Comparison of ENCODE assay signal across 9 mouse cellular contexts in the genomic region with DNA sequence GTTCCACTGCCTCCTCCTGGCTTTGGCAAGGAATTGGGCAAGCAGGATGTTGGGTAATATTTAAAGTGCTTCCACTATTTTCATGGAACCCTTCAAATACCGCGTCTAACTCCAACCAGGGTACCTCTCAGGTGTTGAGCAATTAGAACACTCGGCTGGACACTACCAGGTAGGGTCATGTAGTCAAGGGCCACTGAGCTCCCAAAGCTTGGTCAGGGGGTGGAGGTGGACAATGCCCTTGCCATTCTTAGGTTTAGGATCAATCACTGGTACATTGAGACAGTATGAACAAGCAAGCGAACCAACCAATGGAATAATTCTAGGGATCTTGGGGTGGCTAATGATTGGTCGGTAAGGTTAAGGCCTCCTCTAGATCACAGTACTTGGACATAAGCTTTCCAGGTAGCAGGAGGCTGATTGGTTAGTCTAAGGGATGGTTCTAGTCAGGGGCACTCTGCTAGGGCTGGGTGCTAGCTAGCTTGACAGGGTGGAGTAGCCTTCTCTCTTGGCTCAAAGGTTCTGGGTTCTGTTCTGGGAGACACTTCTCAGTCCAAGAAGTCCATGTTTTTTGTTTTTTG. TPM values are rescaled to one million over a fixed set of nuclear protein-coding genes. Genes with fewer than 3 reads are reported as not detected.
DNase-seq lines count a peak whose midpoint lies in the region; ATAC-seq and TF ChIP-seq lines count a peak whose summit lies in the region.
"Had no signal": no experiment of that assay in that cellular context is flagged by ENCODE, and none has a peak within 500 bp of the region (broad histone marks: within the 10 kb centered on the region; RNA-seq: fewer than 3 reads in every experiment).

No protein-coding gene starts in this region.

- WGBS in intestine, embryonic 16.5 days, result 40% methylated on average over 5 of the region's 5 CpGs
- whole genome bisulfite sequencing in midbrain, postnatal 0 days, result 31% methylated on average over 5 of the region's 5 CpGs

- no peak for ATAC-seq in intestine, embryonic 16.5 days
- ATAC-seq in midbrain, postnatal 0 days (ENCODE audit: low FRiP score), result no peak; the same call in 1 of the 2 replicates
- ATAC-seq: Patski had no signal

- H3K27ac ChIP-seq in layer of hippocampus, adult 2 months, result peak overlapping the region; percentile 97
- H3K27ac ChIP-seq in embryonic fibroblast, embryonic 13.5 days (ENCODE audit: insufficient read depth, low read length), result no peak overlapping the region
- H3K27ac ChIP-seq in intestine, embryonic 16.5 days (ENCODE audit: low read length), result peak overlapping the region; percentile 3; the same call in 1 of the 2 replicates
- H3K27ac ChIP-seq in midbrain, postnatal 0 days (ENCODE audit: low read depth, low read length), result no peak overlapping the region; the same call in 1 of the 2 replicates

- H3K4me3 ChIP-seq in layer of hippocampus, adult 2 months, result peak overlapping the region; percentile 75
- no peak overlapping the region for H3K4me3 ChIP-seq in embryonic fibroblast, embryonic 13.5 days (ENCODE audit: insufficient read depth, low read length)
- H3K4me3 ChIP-seq in intestine, embryonic 16.5 days (ENCODE audit: low read length), result peak overlapping the region; percentile 45; the same call in 1 of the 2 replicates
- H3K4me3 ChIP-seq in midbrain, postnatal 0 days (ENCODE audit: low read depth, low read length), result peak overlapping the region; percentile 54

- TF ChIP-seq CTCF in layer of hippocampus, adult 2 months (conservative IDR thresholded peaks at IDR 0.05), result peak; percentile 62
- no peak for TF ChIP-seq CTCF in embryonic fibroblast, embryonic 13.5 days (IDR thresholded peaks at IDR 0.05; ENCODE audit: borderline replicate concordance, insufficient read depth, low read length)
- peak; percentile 76 for TF ChIP-seq CTCF in midbrain, postnatal 0 days (IDR thresholded peaks at IDR 0.05)

- no peak overlapping the region for H3K9ac ChIP-seq in intestine, embryonic 16.5 days (ENCODE audit: low read depth, low read length)
- H3K9ac ChIP-seq in midbrain, postnatal 0 days (replicated peaks; ENCODE audit: low read length, poor library complexity, severe bottlenecking), result no peak overlapping the region; the same call in 1 of the 2 replicates

- peak overlapping the region; percentile 90 for H3K4me2 ChIP-seq in intestine, embryonic 16.5 days (ENCODE audit: low read depth, low read length)
- H3K4me2 ChIP-seq in midbrain, postnatal 0 days (ENCODE audit: low read depth, low read length, poor library complexity, severe bottlenecking), result peak overlapping the region; percentile 97

- peaks cover 10% of the 10 kb centered on the region; the same call in 1 of the 2 replicates for H3K27me3 ChIP-seq in intestine, embryonic 16.5 days (replicated peaks; ENCODE audit: control insufficient read depth, insufficient read depth, low read length)
- H3K27me3 ChIP-seq in midbrain, postnatal 0 days (ENCODE audit: insufficient read depth, low read length), result no peaks in the 10 kb centered on the region
- H3K27me3 ChIP-seq: Patski had no signal

- H3K36me3 ChIP-seq in intestine, embryonic 16.5 days (ENCODE audit: control insufficient read depth, insufficient read depth, low read length), result no peaks in the 10 kb centered on the region
- peaks cover 17% of the 10 kb centered on the region for H3K36me3 ChIP-seq in midbrain, postnatal 0 days (ENCODE audit: insufficient read depth, low read length)

- no peaks in the 10 kb centered on the region for H3K9me3 ChIP-seq in intestine, embryonic 16.5 days (ENCODE audit: control insufficient read depth, low read length)
- H3K9me3 ChIP-seq in midbrain, postnatal 0 days (ENCODE audit: low read length), result no peaks in the 10 kb centered on the region

- DNase-seq in layer of hippocampus, adult 2 months (ENCODE audit: low spot score in 2 of 2), result no peak
- DNase-seq in layer of hippocampus, adult 9-10 months (ENCODE audit: low spot score), result no peak
- no peak for DNase-seq in midbrain, postnatal 0 days (ENCODE audit: low spot score)
- no peak for DNase-seq in frontal cortex, adult 2 months (ENCODE audit: extremely low spot score in 1 of 2, low spot score in 1 of 2)
- no peak for DNase-seq in thymus, postnatal 4 days
- no peak for DNase-seq in kidney, adult 8-10 months

- 0 out of 2 replicates have a peak, but pooled peaks cover 5% of the 10 kb centered on the region for H3K4me1 ChIP-seq in embryonic fibroblast, embryonic 13.5 days (ENCODE audit: control insufficient read depth, insufficient read depth, low read length)
- H3K4me1 ChIP-seq in intestine, embryonic 16.5 days (ENCODE audit: control insufficient read depth, insufficient read depth, low read length), result peaks cover 54% of the 10 kb centered on the region
- peaks cover 28% of the 10 kb centered on the region for H3K4me1 ChIP-seq in midbrain, postnatal 0 days (ENCODE audit: insufficient read depth, low read length)

- TF ChIP-seq POLR2A in embryonic fibroblast, embryonic 13.5 days (IDR thresholded peaks at IDR 0.05; ENCODE audit: low read depth, low read length), result 0 out of 2 replicates have a peak, but pooled peaks have one; percentile 9

RNA-seq across cellular contexts. Expression of a gene that starts 3.2 kb away (rescaled TPM):
- 1 to 10 TPM; 9.1 to 9.9 TPM for total RNA-seq in layer of hippocampus, adult 2 months (2021)
- 2.9 and 4.1 TPM in 2 replicates for polyA plus RNA-seq in embryonic fibroblast, embryonic 13.5 days (2011; ENCODE audit: insufficient read length, low read depth, missing spikeins)
- 3.1 and 3.5 TPM in 2 replicates for polyA plus RNA-seq in intestine, embryonic 16.5 days (2015; fragmentation: Nextera tagmentation; extraction: Ambion mirVana)
- 19.4 and 23.6 TPM in 2 replicates for total RNA-seq in midbrain, postnatal 0 days (2014; rRNA removed)
- polyA plus RNA-seq in midbrain, postnatal 0 days (2015; fragmentation: Nextera tagmentation; extraction: Ambion mirVana), result 4.0 and 4.3 TPM in 2 replicates
- polyA plus RNA-seq in frontal cortex, adult 2 months (2012; rRNA removed), result 7.4 and 9.1 TPM in 2 replicates

RNA-seq across cellular contexts. Expression of a gene that starts 7.2 kb away (rescaled TPM):
- 10 to 100 TPM; 61.2 to 66.1 TPM for total RNA-seq in layer of hippocampus, adult 2 months (2021)
- polyA plus RNA-seq in embryonic fibroblast, embryonic 13.5 days (2011; ENCODE audit: insufficient read length, low read depth, missing spikeins), result 10.9 and 14.0 TPM in 2 replicates
- 5.5 and 6.1 TPM in 2 replicates for polyA plus RNA-seq in intestine, embryonic 16.5 days (2015; fragmentation: Nextera tagmentation; extraction: Ambion mirVana)
- total RNA-seq in midbrain, postnatal 0 days (2014; rRNA removed), result 146 and 168 TPM in 2 replicates
- polyA plus RNA-seq in midbrain, postnatal 0 days (2015; fragmentation: Nextera tagmentation; extraction: Ambion mirVana), result 27.4 and 27.6 TPM in 2 replicates
- 48.3 and 56.9 TPM in 2 replicates for polyA plus RNA-seq in frontal cortex, adult 2 months (2012; rRNA removed)

RNA-seq across cellular contexts. Expression of a gene that starts 8.1 kb away (rescaled TPM):
- 1 to 10 TPM; 9.5 to 9.8 TPM for total RNA-seq in layer of hippocampus, adult 2 months (2021)
- 7.9 and 9.2 TPM in 2 replicates for polyA plus RNA-seq in embryonic fibroblast, embryonic 13.5 days (2011; ENCODE audit: insufficient read length, low read depth, missing spikeins)
- polyA plus RNA-seq in intestine, embryonic 16.5 days (2015; fragmentation: Nextera tagmentation; extraction: Ambion mirVana), result 8.7 TPM in 2 replicates
- total RNA-seq in midbrain, postnatal 0 days (2014; rRNA removed), result 17.4 and 17.9 TPM in 2 replicates
- 9.0 and 11.1 TPM in 2 replicates for polyA plus RNA-seq in midbrain, postnatal 0 days (2015; fragmentation: Nextera tagmentation; extraction: Ambion mirVana)
- polyA plus RNA-seq in frontal cortex, adult 2 months (2012; rRNA removed), result 18.6 and 19.1 TPM in 2 replicates

RNA-seq across cellular contexts. Expression of a gene that starts 38.8 kb away (rescaled TPM):
- total RNA-seq in layer of hippocampus, adult 2 months (2021), result 1 to 10 TPM; 4.6 to 6.2 TPM
- polyA plus RNA-seq in embryonic fibroblast, embryonic 13.5 days (2011; ENCODE audit: insufficient read length, low read depth, missing spikeins), result 23.5 and 24.2 TPM in 2 replicates
- polyA plus RNA-seq in intestine, embryonic 16.5 days (2015; fragmentation: Nextera tagmentation; extraction: Ambion mirVana), result 45.6 and 49.9 TPM in 2 replicates
- 6.2 and 6.7 TPM in 2 replicates for total RNA-seq in midbrain, postnatal 0 days (2014; rRNA removed)
- polyA plus RNA-seq in midbrain, postnatal 0 days (2015; fragmentation: Nextera tagmentation; extraction: Ambion mirVana), result 5.0 and 5.3 TPM in 2 replicates
- polyA plus RNA-seq in frontal cortex, adult 2 months (2012; rRNA removed), result 3.3 and 4.4 TPM in 2 replicates

RNA-seq across cellular contexts. Expression of a gene that starts 43.0 kb away (rescaled TPM):
- total RNA-seq in layer of hippocampus, adult 2 months (2021), result 1,000 to 10,000 TPM; 1,075 to 1,153 TPM
- polyA plus RNA-seq in embryonic fibroblast, embryonic 13.5 days (2011; ENCODE audit: insufficient read length, low read depth, missing spikeins), result 382 and 460 TPM in 2 replicates
- 783 and 890 TPM in 2 replicates for polyA plus RNA-seq in intestine, embryonic 16.5 days (2015; fragmentation: Nextera tagmentation; extraction: Ambion mirVana)
- 730 and 771 TPM in 2 replicates for total RNA-seq in midbrain, postnatal 0 days (2014; rRNA removed)
- 2,426 and 2,595 TPM in 2 replicates for polyA plus RNA-seq in midbrain, postnatal 0 days (2015; fragmentation: Nextera tagmentation; extraction: Ambion mirVana)
- polyA plus RNA-seq in frontal cortex, adult 2 months (2012; rRNA removed), result 2,732 and 2,987 TPM in 2 replicates

Comparison
In these comparisons a context has a peak if more than half of its experiments do, and no peak if none do; other contexts are left out.
1. H3K27ac ChIP-seq: peak in layer of hippocampus, adult 2 months (single experiment) and intestine, embryonic 16.5 days (single experiment); none in embryonic fibroblast, embryonic 13.5 days (single experiment) and midbrain, postnatal 0 days (single experiment).